Mouse (Mus musculus) left cerebral cortex, postnatal 4 days (tissue): ENCODE results near the gene Pgpep1l. TPM values are rescaled to one million over a fixed set of nuclear protein-coding genes. Genes with fewer than 3 reads are reported as not detected.

Experiments
- DNase-seq: peaks from one replicate; pipeline ENCODE4 v3.0.0-alpha.2; 2022
- intact Hi-C: fragments of 180-260 bp; cut with DNase I; formaldehyde crosslinking; loops from one replicate; pipeline ENCODE4 v1.15.1; 2025
- total RNA-seq, 2 experiments: library from RNA; stranded (reverse); gene quantifications; 2 replicates each; pipeline ENCODE4 v1.2.3; 2021

The Pgpep1l gene
- total RNA-seq, 2 experiments from 2014 or later: not detected

GRCm38 (mm10) chr7:68264531-68264930 lies 498 bp upstream of the Pgpep1l start:
- DNase-seq: peak; percentile 84
- intact Hi-C loops: no loop called here

- no peak for DNase-seq
- intact Hi-C loops: no loop called here
Observed at GRCm38 (mm10) chr7:68263346-68264027, 546 bp downstream of the Pgpep1l start.

- intact Hi-C loops: no loop called here
- DNase-seq: no peak
Observed at GRCm38 (mm10) chr7:68262612-68263200, 1.3 kb downstream of the Pgpep1l start.

GRCm38 (mm10) chr7:68259523-68260081 lies 4.4 kb downstream of the Pgpep1l start:
- intact Hi-C loops: no loop called here
- DNase-seq: no peak

- no peak for DNase-seq
- intact Hi-C loops: no loop called here
Observed at GRCm38 (mm10) chr7:68258326-68259150, 5.5 kb downstream of the Pgpep1l start.

GRCm38 (mm10) chr7:68257767-68258166 lies 6.3 kb downstream of the Pgpep1l start:
- intact Hi-C loops: no loop called here
- DNase-seq: no peak

GRCm38 (mm10) chr7:68250902-68251301 lies 13.1 kb downstream of the Pgpep1l start:
- intact Hi-C loops: no loop called here
- no peak for DNase-seq

GRCm38 (mm10) chr7:68250411-68250810 lies 13.6 kb downstream of the Pgpep1l start:
- DNase-seq: no peak

GRCm38 (mm10) chr7:68246249-68246648 lies 17.8 kb downstream of the Pgpep1l start:
- intact Hi-C loops: loop anchor here (10.0 kb wide), 1 partner anchor 99 kb away; no protein-coding TSS in a partner anchor
- no peak for DNase-seq

More at GRCm38 (mm10) chr7:68250411-68250810, 13.6 kb downstream of the Pgpep1l start:
- intact Hi-C loops: no loop called here

GRCm38 (mm10) chr7:68245681-68246080 lies 18.4 kb downstream of the Pgpep1l start:
- intact Hi-C loops: loop anchor here (10.0 kb wide), 1 partner anchor 99 kb away; no protein-coding TSS in a partner anchor
- DNase-seq: no peak

GRCm38 (mm10) chr7:68241205-68241604 lies 22.8 kb downstream of the Pgpep1l start:
- intact Hi-C loops: loop anchor here (10.0 kb wide), 1 partner anchor 104 kb away; no protein-coding TSS in a partner anchor
- DNase-seq: no peak

GRCm38 (mm10) chr7:68239220-68239827 lies 24.7 kb downstream of the Pgpep1l start:
- no peak for DNase-seq
- intact Hi-C loops: no loop called here

- intact Hi-C loops: no loop called here
- peak; percentile 60 for DNase-seq
Observed at GRCm38 (mm10) chr7:68236817-68237216, 27.2 kb downstream of the Pgpep1l start.

- intact Hi-C loops: no loop called here
- no peak for DNase-seq
Observed at GRCm38 (mm10) chr7:68233619-68234223, 30.3 kb downstream of the Pgpep1l start.

- no peak for DNase-seq
- intact Hi-C loops: no loop called here
Observed at GRCm38 (mm10) chr7:68232521-68232920, 31.5 kb downstream of the Pgpep1l start.

- intact Hi-C loops: no loop called here
- DNase-seq: peak; percentile 61
Observed at GRCm38 (mm10) chr7:68230831-68231230, 33.2 kb downstream of the Pgpep1l start.

GRCm38 (mm10) chr7:68228491-68228890 lies 35.5 kb downstream of the Pgpep1l start:
- no peak for DNase-seq
- intact Hi-C loops: no loop called here

GRCm38 (mm10) chr7:68227621-68228020 lies 36.4 kb downstream of the Pgpep1l start:
- intact Hi-C loops: no loop called here
- DNase-seq: no peak

- no peak for DNase-seq
- intact Hi-C loops: no loop called here
Observed at GRCm38 (mm10) chr7:68227021-68227420, 37.0 kb downstream of the Pgpep1l start.

- no peak for DNase-seq
Observed at GRCm38 (mm10) chr7:68225427-68226054, 38.5 kb downstream of the Pgpep1l start.

More at GRCm38 (mm10) chr7:68225427-68226054, 38.5 kb downstream of the Pgpep1l start:
- intact Hi-C loops: no loop called here
